Mouse (Mus musculus): Measurements from ENCODE around the gene Abca2.
A peak's percentile ranks its signal among the peaks of the same experiment; 100 is the strongest.

Abca2 gene

GRCm38 (mm10) chr2:25425481-25425880 is 3.0 kb upstream of the Abca2 start:
- no peak for DNase-seq (ENCODE audit: low spot score)

- peak; percentile 63 for DNase-seq (ENCODE audit: low spot score)
These were observed 1.7 kb upstream of the Abca2 start for GRCm38 (mm10) chr2:25426721-25427191.

GRCm38 (mm10) chr2:25427256-25427655 is 1.2 kb upstream of the Abca2 start:
- no peak for DNase-seq (ENCODE audit: low spot score)

GRCm38 (mm10) chr2:25429435-25430180 is 1.1 kb downstream of the Abca2 start:
- no peak for DNase-seq (ENCODE audit: low spot score)

GRCm38 (mm10) chr2:25430395-25431233 is 2.1 kb downstream of the Abca2 start:
- DNase-seq (ENCODE audit: low spot score), result no peak

GRCm38 (mm10) chr2:25431308-25431855 is 2.9 kb downstream of the Abca2 start:
- DNase-seq (ENCODE audit: low spot score), result no peak

GRCm38 (mm10) chr2:25432326-25433098 is 4.0 kb downstream of the Abca2 start:
- DNase-seq (ENCODE audit: low spot score), result no peak

GRCm38 (mm10) chr2:25433101-25433500 is 4.6 kb downstream of the Abca2 start:
- no peak for DNase-seq (ENCODE audit: low spot score)

- no peak for DNase-seq (ENCODE audit: low spot score)
These were observed 5.8 kb downstream of the Abca2 start for GRCm38 (mm10) chr2:25434292-25434691.

- DNase-seq (ENCODE audit: low spot score), result no peak
These were observed 7.8 kb downstream of the Abca2 start for GRCm38 (mm10) chr2:25436286-25436820.

GRCm38 (mm10) chr2:25441067-25441466 is 12.6 kb downstream of the Abca2 start:
- DNase-seq (ENCODE audit: low spot score), result no peak

- no peak for DNase-seq (ENCODE audit: low spot score)
These were observed 14.2 kb downstream of the Abca2 start for GRCm38 (mm10) chr2:25442682-25443081.

- no peak for DNase-seq (ENCODE audit: low spot score)
These were observed 22.5 kb downstream of the Abca2 start for GRCm38 (mm10) chr2:25450853-25451647.

- DNase-seq (ENCODE audit: low spot score), result no peak
These were observed 24.4 kb downstream of the Abca2 start for GRCm38 (mm10) chr2:25452951-25453350.

GRCm38 (mm10) chr2:25456205-25456953 is 27.9 kb downstream of the Abca2 start, which contains the start of gene Clic3:
Gene Clic3 (plus strand): TSS chr2:25456838.
- DNase-seq (ENCODE audit: low spot score), result no peak

GRCm38 (mm10) chr2:25457022-25457896 is 28.8 kb downstream of the Abca2 start:
- DNase-seq (ENCODE audit: low spot score), result no peak

GRCm38 (mm10) chr2:25458911-25459310 is 30.4 kb downstream of the Abca2 start:
- no peak for DNase-seq (ENCODE audit: low spot score)

GRCm38 (mm10) chr2:25460135-25460534 is 31.6 kb downstream of the Abca2 start:
- DNase-seq (ENCODE audit: low spot score), result no peak

Data from T-cell, adult 2 months (primary cell).